Mouse (Mus musculus) CH12.LX (cell line): ENCODE measurements at regions not wholly inside any gene's neighbourhood (a gene's known extent, or its start where the extent isn't known, plus 50 kb on each side); places are given as distances from the start of the nearest gene placed in this dataset.

Source experiments
- CTCF ChIP-seq, 2 experiments: IDR thresholded peaks in 1 of 2; conservative IDR thresholded peaks in 1 of 2; 2 replicates each; pipeline ENCODE4 v1.5.1; 2011 to 2012; ENCODE audit warnings: low read depth in 2 of 2, low read length in 2 of 2, improper control_type of control experiment in 1 of 2, inconsistent platforms in 1 of 2, mild to moderate bottlenecking in 1 of 2, moderate library complexity in 1 of 2
- GABPA ChIP-seq: IDR thresholded peaks from 2 replicates; pipeline ENCODE4 v1.6.1; 2012; ENCODE audit warnings: low read depth, low read length, improper control_type of control experiment, inconsistent platforms; ENCODE audit not compliant: insufficient replicate concordance
- KAT2A ChIP-seq: IDR thresholded peaks from 2 replicates; pipeline ENCODE4 v1.6.1; 2012; ENCODE audit warnings: low read length, improper control_type of control experiment, inconsistent platforms; ENCODE audit not compliant: insufficient replicate concordance
- POLR2A ChIP-seq: IDR thresholded peaks from 2 replicates; pipeline ENCODE4 v1.6.1; 2011; ENCODE audit warnings: low read depth, mild to moderate bottlenecking, improper control_type of control experiment, low read length

- TF ChIP-seq POLR2A (no peak), GABPA (no peak), KAT2A (no peak), CTCF (conservative IDR thresholded peaks at IDR 0.05 in 1 of 2, IDR thresholded peaks at IDR 0.05 in 1 of 2; ENCODE audit: low read depth in 2 of 2, low read length in 2 of 2) (no peak)
Observed at GRCm38 (mm10) chr13:84804241-84804980, 384.8 kb upstream of the Ccnh start.
